Comparison of ENCODE assay signal across 8 mouse cellular contexts in genomic region chr12:41484689-41485511, GRCm38 (mm10). TPM values are rescaled to one million over a fixed set of nuclear protein-coding genes. Genes with fewer than 3 reads are reported as not detected.
DNase-seq lines count a peak whose midpoint lies in the region; ATAC-seq and TF ChIP-seq lines count a peak whose summit lies in the region.

No protein-coding gene starts in this region.

- intact Hi-C loops in left cerebral cortex, postnatal 14 days (cut with DNase I) = loop anchor here (2.0 to 5.0 kb wide), 3 partner anchors 197 to 642 kb away; no protein-coding TSS in a partner anchor

- H3K9me3 ChIP-seq in kidney, postnatal 0 days (replicated peaks; ENCODE audit: low read length) = no peaks in the 10 kb centered on the region

- peak overlapping the region; percentile 20; the same call in 1 of the 2 replicates for H3K9ac ChIP-seq in kidney, postnatal 0 days (ENCODE audit: low read depth, low read length)

- ATAC-seq in kidney, postnatal 0 days (replicated peaks; ENCODE audit: low FRiP score, low read depth) = no peak

- WGBS in kidney, postnatal 0 days = 10% methylated on average over 16 of the region's 16 CpGs

- peak overlapping the region; percentile 73 for H3K4me2 ChIP-seq in kidney, postnatal 0 days (ENCODE audit: low read length)

- H3K4me3 ChIP-seq in kidney, postnatal 0 days (replicated peaks; ENCODE audit: low read depth, low read length) = peak overlapping the region; percentile 31

- H3K4me1 ChIP-seq in kidney, postnatal 0 days (replicated peaks; ENCODE audit: insufficient read depth, low read length) = no peaks in the 10 kb centered on the region

- DNase-seq in kidney, postnatal 0 days (ENCODE audit: low spot score) = peak; percentile 46
- DNase-seq in kidney, adult 9 months = no peak
- DNase-seq in cerebellum, adult 18-20 months = peak; percentile 50 to 56
- peak; percentile 20 to 37 for DNase-seq in frontal cortex, postnatal 14 days (ENCODE audit: low spot score in 2 of 2)
- DNase-seq in left cerebral cortex, postnatal 14 days (ENCODE audit: low spot score in 2 of 2) = peak; percentile 64 to 74
- peak; percentile 36 for DNase-seq in neural tube, embryonic 10.5 days (ENCODE audit: extremely low spot score, low spot score)
- DNase-seq in natural killer cell, adult 2 months (ENCODE audit: low spot score in 2 of 2) = no peak
- no peak for DNase-seq in spleen, postnatal 14 days (ENCODE audit: low spot score in 2 of 2)

- TF ChIP-seq CTCF in kidney, postnatal 0 days (IDR thresholded peaks at IDR 0.05; ENCODE audit: low read depth) = no peak

- H3K27ac ChIP-seq in kidney, postnatal 0 days = no peak overlapping the region

- no peaks in the 10 kb centered on the region for H3K36me3 ChIP-seq in kidney, postnatal 0 days (ENCODE audit: insufficient read depth, low read length)

- H3K27me3 ChIP-seq in kidney, postnatal 0 days (ENCODE audit: insufficient read depth, low read length) = no peaks in the 10 kb centered on the region

RNA-seq across cellular contexts. Expression of gene Lrrn3, which starts 1.3 kb away (rescaled TPM):
- 2.7 and 2.8 TPM in 2 replicates for polyA plus RNA-seq in kidney, postnatal 0 days (2015; fragmentation: Nextera tagmentation; extraction: Ambion mirVana)
- total RNA-seq in left cerebral cortex, postnatal 14 days (2021) = 10 to 100 TPM; 50.5 to 56.2 TPM

Comparison
In these comparisons a context has a peak if more than half of its experiments do, and no peak if none do; other contexts are left out.
1. DNase-seq: peak in kidney, postnatal 0 days (single experiment), cerebellum, adult 18-20 months (2 of 2), frontal cortex, postnatal 14 days (2 of 2), left cerebral cortex, postnatal 14 days (2 of 2) and neural tube, embryonic 10.5 days (single experiment); none in kidney, adult 9 months (single experiment), natural killer cell, adult 2 months (0 of 2) and spleen, postnatal 14 days (0 of 2).